Mouse (Mus musculus) testis, adult 2 months (tissue): ENCODE data around the gene Pnrc2.

Source experiments
- CTCF ChIP-seq: fragments of 200-500 bp; IDR thresholded peaks from 2 replicates; pipeline ENCODE4 v1.5.1; 2012; ENCODE audit warnings: low read depth, mild to moderate bottlenecking, inconsistent platforms, low read length, moderate library complexity; ENCODE audit not compliant: control insufficient read depth, insufficient read depth, insufficient replicate concordance
- POLR2A ChIP-seq: fragments of 200-500 bp; IDR thresholded peaks from 2 replicates; pipeline ENCODE4 v1.6.1; 2012; ENCODE audit warnings: low read depth, mild to moderate bottlenecking, inconsistent platforms, low read length, moderate library complexity; ENCODE audit not compliant: control insufficient read depth

GRCm38 (mm10) chr4:135884531-135884930 lies 10.9 kb upstream of the Pnrc2 start:
- TF ChIP-seq POLR2A (no peak), CTCF (no peak)
